Mouse (Mus musculus) intestine, embryonic 14.5 days (tissue): ENCODE measurements around the gene Slc35f3. TPM values are rescaled to one million over a fixed set of nuclear protein-coding genes. Genes with fewer than 3 reads are reported as not detected.

Experiments
- ATAC-seq: fragments of 200-750 bp; cut with Nextera tagmentation; replicated peaks from 2 replicates; pipeline ENCODE4 v1.8.0; 2017; ENCODE audit warnings: low read depth, moderate number of reproducible peaks, moderate TSS enrichment, moderate library complexity; ENCODE audit not compliant: low FRiP score, low TSS enrichment
- DNase-seq: peaks from one replicate; pipeline ENCODE4 v3.0.0-alpha.2; 2018; ENCODE audit warnings: low spot score
- H3K27ac ChIP-seq: fragments of 300-500 bp; sonication (generic); 2 replicates; pipeline ENCODE4 v1.5.1; 2014; ENCODE audit warnings: low read depth, mild to moderate bottlenecking, control low read depth
- H3K27me3 ChIP-seq: fragments of 300-500 bp; sonication (generic); replicated peaks from 2 replicates; pipeline ENCODE4 v1.6.1; 2014; ENCODE audit warnings: low read length, control low read depth; ENCODE audit not compliant: control insufficient read depth, insufficient read depth
- H3K36me3 ChIP-seq: fragments of 300-500 bp; sonication (generic); 2 replicates; pipeline ENCODE4 v1.6.1; 2014; ENCODE audit warnings: low read length, control low read depth; ENCODE audit not compliant: control insufficient read depth, insufficient read depth
- H3K4me1 ChIP-seq: fragments of 300-500 bp; sonication (generic); replicated peaks from 2 replicates; pipeline ENCODE4 v1.6.1; 2014; ENCODE audit warnings: low read length, control low read depth, mixed read lengths; ENCODE audit not compliant: control insufficient read depth, insufficient read depth
- H3K4me2 ChIP-seq: fragments of 300-500 bp; sonication (generic); 2 replicates; pipeline ENCODE4 v1.6.1; 2014; ENCODE audit warnings: low read length
- H3K4me3 ChIP-seq: fragments of 300-500 bp; sonication (generic); 2 replicates; pipeline ENCODE4 v1.5.1; 2014; ENCODE audit warnings: low read depth, low read length, control low read depth, mixed read lengths
- H3K9ac ChIP-seq: fragments of 300-500 bp; sonication (generic); 2 replicates; pipeline ENCODE4 v1.6.1; 2014; ENCODE audit warnings: mild to moderate bottlenecking, low read length
- H3K9me3 ChIP-seq: fragments of 300-500 bp; sonication (generic); 2 replicates; pipeline ENCODE4 v1.6.1; 2016; ENCODE audit warnings: low read length, control low read depth; ENCODE audit not compliant: control insufficient read depth
- WGBS: fragments of 180-500 bp; shearing (Covaris S2); extraction: QIAGEN DNeasy Blood & Tissue Kit; methylation state at CpG from one replicate; pipeline ENCODE4 v1.1.7; 2014; 5-methylcytosine and 5-hydroxymethylcytosine counted together
- polyA plus RNA-seq: library from polyadenylated mRNA; unstranded; fragments of >200 nt; fragmentation: Nextera tagmentation; extraction: Ambion mirVana; gene quantifications from 2 replicates; pipeline ENCODE4 v1.2.1, GENCODE M21; 2014

The Slc35f3 gene
- polyA plus RNA-seq, 1 experiment from 2014 or later: 0.30 TPM

GRCm38 (mm10) chr8:126429635-126430034 lies 131.3 kb downstream of the Slc35f3 start:
- 97% methylated on average over 5 of the region's 5 CpGs for WGBS
- Histone ChIP-seq H3K27ac (no peak overlapping the region), H3K9me3 (no peaks in the 10 kb centered on the region), H3K4me3 (no peak overlapping the region), H3K27me3 (no peaks in the 10 kb centered on the region), H3K9ac (no peak overlapping the region), H3K4me1 (no peaks in the 10 kb centered on the region), H3K36me3 (peaks cover 83% of the 10 kb centered on the region), H3K4me2 (no peak overlapping the region)
- DNase-seq (no peak), ATAC-seq (no peak)

- Histone ChIP-seq H3K9me3 (no peaks in the 10 kb centered on the region), H3K9ac (no peak overlapping the region), H3K4me2 (no peak overlapping the region), H3K27me3 (no peaks in the 10 kb centered on the region), H3K4me3 (no peak overlapping the region), H3K36me3 (peaks cover 72% of the 10 kb centered on the region), H3K4me1 (no peaks in the 10 kb centered on the region), H3K27ac (no peak overlapping the region)
- DNase-seq: no peak
- no peak for ATAC-seq
- 79% methylated on average over 7 of the region's 7 CpGs for WGBS
Measured at GRCm38 (mm10) chr8:126433827-126434226, 135.5 kb downstream of the Slc35f3 start.

GRCm38 (mm10) chr8:126438937-126439336 lies 140.6 kb downstream of the Slc35f3 start:
- Histone ChIP-seq H3K4me2 (no peak overlapping the region), H3K9me3 (no peaks in the 10 kb centered on the region), H3K27me3 (no peaks in the 10 kb centered on the region), H3K4me3 (no peak overlapping the region), H3K4me1 (no peaks in the 10 kb centered on the region), H3K9ac (no peak overlapping the region), H3K36me3 (peaks cover 56% of the 10 kb centered on the region), H3K27ac (no peak overlapping the region)
- WGBS: 60% methylated on average over 2 of the region's 2 CpGs
- DNase-seq (no peak), ATAC-seq (no peak)

Other genes starting within 250 kb of the Slc35f3 start
- gene Coa6, start 124.0 kb downstream of the Slc35f3 start, polyA plus RNA-seq: 62.2 and 66.2 TPM in 2 replicates
- gene Tarbp1, start 176.5 kb downstream of the Slc35f3 start, polyA plus RNA-seq: 6.3 TPM in 2 replicates